Mouse (Mus musculus): Measurements from ENCODE around the gene Lemd1.

Gene Lemd1

GRCm38 (mm10) chr1:132287991-132288451 is 96.8 kb downstream of the Lemd1 start:
- in situ Hi-C loops (cut with MboI, MseI) = no loop called here

DNA sequence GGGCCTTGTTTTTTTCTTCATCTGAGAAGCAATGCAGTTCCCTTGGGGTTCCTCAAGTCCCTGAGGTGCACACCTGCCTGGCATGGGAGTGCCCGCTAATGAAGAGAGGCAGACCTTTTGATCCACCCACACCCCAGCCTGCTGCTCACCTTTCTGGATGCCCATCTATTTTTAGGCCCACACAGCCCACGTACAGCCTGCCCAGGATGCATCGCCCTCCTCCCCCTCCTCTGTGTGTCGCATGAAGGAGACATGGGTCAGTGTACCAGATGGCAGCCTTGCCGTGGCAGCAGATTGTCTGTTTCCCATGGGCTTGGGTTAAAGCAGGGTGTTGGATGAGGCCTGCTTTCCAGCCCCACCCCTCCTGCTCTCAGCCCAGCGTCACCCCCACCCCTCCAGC is 98.7 kb downstream of the Lemd1 start:
- in situ Hi-C loops (cut with MboI, MseI) = no loop called here

GRCm38 (mm10) chr1:132290921-132291675 is 99.9 kb downstream of the Lemd1 start:
- in situ Hi-C loops (cut with MboI, MseI) = no loop called here

DNA sequence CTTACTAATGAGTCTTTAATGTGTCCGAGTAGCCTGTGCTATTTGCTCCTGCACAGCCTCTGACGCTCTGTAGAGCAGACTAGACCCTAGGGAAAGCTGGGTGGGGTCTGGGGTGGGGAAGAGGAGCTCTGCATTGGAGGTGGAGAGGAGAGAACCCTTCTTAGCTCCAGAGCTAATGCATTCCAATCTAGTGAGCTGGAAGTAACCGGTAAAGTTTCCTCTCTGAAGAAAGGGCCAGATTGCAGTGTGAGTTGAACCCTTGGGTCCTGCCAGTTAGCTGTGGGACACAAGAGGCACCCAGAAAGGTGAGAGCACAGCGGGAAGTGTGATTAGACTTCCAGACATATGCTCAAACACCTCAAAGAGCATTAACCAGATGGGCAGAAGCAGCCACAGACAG is 100.5 kb downstream of the Lemd1 start:
- in situ Hi-C loops (cut with MboI, MseI) = no loop called here

DNA sequence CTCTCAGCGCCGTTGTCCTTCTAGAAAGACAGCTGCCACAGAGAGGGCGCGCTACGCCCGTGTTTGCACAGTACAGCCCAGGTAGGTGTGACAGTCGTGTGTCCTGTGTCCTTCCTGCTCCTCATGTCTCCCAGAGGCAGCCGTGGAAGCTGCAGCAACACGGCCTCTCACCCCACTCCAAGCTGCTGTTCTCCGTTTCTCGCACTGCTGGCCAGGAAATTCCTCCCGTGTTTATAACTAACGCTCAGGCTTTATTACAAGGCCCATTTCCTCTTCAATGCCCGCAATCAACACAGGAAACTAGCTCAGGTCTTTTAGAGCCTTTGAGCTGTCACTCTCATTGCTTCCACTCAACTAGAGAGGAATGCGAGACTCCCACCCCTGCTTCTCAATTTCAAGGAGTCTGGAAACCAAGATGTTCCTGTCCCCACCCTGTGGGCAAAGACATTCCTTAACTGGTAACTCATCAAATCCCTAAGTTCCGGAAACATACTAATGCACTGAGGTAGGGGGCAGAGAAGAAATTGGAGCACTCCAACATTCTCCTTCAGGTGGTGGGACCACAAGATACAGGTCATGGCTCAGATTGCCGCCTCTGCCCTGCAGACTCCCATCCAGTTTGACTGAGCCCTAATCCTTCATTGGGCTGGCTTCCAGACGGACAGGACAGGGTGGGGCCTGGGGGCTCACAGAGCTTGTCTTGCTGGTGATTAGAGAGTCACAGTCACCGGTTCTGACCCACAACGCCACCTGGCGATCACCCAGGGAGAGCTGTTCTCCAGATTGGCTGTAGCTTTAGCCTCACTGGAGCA is 101.3 kb downstream of the Lemd1 start:
- in situ Hi-C loops (cut with MboI, MseI) = no loop called here

DNA sequence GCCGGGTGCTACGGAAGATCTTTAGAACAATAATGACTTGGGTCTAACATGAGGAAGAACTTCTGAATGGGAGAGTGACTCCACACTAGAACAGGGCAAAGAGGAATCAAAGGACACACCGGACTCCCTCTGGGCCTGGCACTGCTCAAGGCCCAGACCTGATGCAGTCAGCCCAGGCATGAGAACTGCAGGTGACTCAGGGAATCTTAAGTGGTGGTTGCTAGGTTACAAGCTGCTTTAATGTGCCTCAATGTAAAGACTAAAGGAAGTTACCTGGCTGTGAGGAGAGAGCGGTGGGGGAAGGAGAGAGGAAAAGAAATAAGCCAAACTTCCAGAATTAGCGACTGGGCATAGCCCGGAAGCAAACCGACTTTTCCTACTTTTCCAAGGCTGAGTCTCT is 104.3 kb downstream of the Lemd1 start:
- in situ Hi-C loops (cut with MboI, MseI) = no loop called here

DNA sequence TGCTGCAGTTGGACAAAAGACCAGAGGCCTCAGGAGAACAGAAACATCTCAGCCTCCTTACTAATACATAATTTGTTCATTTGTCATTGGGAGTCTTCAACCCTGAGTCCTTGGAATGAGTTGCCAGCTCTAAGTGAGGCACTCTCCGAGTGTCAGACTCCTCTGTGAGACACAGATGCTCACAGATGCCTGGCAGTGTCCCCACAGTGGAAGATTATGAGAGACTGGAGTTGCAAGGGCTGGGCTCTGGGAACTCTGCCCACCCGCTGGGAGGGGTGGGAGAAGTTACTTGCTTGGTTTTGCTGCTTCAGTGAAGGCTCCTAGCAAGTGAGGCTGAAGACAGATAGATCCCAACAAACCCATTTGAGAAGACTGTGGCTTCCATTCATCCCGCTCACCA is 104.8 kb downstream of the Lemd1 start:
- in situ Hi-C loops (cut with MboI, MseI) = no loop called here

DNA sequence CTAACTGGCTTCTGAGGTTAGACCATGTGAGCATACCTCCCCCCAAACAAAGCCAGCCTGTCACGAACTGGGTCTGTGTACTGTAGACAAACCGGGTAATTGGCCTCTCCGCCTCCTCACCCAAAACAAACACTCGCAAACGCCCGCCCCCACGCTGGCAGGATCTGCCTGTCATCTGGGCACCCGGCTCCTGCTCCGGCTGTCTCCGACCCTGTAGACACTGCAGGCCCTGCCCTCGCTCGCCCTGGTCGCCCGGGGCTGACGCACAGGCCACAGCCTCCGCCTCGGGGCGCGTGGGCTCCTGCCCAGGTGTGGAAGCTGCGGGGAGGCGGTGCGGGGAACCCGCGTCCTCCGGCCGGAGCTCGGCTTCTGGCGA is 107.2 kb downstream of the Lemd1 start, which contains the start of gene Klhdc8a:
Klhdc8a (plus strand) TSS at position 202 of the 376 bp plus-strand sequence.
- in situ Hi-C loops (cut with MboI, MseI) = no loop called here

DNA sequence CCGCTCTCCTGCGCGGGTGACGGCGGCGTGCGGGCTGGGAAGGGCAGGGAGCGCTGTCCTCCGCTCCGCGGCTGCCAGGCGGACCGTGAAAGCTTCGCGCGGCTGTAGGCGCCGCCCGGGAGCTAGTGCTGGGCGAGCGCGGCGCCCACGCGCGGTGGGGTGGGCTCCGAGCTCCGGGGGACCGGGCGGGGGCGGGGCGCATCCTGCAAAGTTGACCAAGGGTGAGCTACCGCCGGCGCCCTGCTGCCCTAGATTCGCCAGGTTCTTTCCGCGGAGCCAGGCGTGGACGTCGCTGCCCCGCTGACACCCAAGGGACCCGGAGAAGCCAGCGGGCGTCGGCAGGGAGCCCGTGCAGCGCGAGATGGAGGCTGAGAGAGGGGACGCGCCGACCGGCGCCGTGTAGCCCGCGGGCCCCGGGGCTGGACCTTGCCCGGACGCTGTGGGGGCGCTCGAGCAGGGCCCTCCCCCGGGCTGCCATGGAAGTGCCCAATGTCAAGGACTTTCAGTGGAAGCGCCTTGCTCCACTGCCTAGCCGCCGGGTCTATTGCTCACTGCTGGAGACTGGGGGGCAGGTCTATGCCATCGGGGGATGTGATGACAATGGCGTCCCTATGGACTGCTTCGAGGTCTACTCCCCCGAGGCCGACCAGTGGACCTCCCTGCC is 107.7 kb downstream of the Lemd1 start:
- in situ Hi-C loops (cut with MboI, MseI) = no loop called here

GRCm38 (mm10) chr1:132299744-132300143 is 108.5 kb downstream of the Lemd1 start:
- in situ Hi-C loops (cut with MboI, MseI) = no loop called here

DNA sequence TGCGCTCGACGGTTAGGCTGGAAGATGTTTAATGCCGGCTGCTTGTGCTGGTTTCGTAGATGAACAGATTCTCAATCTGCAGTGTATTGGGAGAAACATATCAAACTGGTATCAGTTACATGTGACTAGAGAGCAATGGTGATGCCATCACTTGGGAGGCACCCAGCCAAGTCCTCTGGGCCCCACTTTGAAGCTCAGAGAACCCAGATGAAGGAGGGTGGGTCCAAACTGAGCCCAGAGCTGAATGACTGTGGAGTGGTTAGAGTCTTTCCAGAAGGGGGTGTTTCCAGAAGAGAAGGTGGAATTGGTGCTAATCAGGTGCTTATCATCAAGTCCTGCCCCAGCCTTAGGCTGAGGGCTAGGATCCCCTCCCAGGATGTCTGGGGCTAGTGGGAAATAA is 110.0 kb downstream of the Lemd1 start:
- in situ Hi-C loops (cut with MboI, MseI) = no loop called here

DNA sequence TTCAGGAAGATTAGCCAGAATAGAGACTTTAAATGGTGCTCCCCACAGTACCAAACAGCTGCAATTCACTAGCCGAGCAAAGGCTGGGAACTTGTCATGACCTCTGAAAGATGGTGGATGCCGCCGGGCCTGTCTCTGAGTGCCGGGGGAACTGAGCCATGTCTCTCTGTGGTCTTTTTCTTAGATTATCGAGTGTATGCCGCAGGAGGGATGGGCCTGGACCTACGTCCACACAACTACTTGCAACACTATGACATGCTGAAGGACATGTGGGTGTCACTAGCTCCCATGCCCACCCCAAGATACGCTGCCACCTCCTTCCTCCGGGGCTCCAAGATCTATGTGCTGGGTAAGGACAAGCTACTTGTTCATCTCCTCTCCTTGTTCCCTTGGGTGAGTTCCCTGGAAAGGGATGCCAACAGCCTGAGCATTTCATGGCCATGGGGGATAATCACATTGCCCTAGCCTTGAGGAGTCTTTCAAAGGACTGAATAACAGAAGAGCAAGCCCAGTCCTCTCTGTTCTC is 111.2 kb downstream of the Lemd1 start:
- in situ Hi-C loops (cut with MboI, MseI) = no loop called here

DNA sequence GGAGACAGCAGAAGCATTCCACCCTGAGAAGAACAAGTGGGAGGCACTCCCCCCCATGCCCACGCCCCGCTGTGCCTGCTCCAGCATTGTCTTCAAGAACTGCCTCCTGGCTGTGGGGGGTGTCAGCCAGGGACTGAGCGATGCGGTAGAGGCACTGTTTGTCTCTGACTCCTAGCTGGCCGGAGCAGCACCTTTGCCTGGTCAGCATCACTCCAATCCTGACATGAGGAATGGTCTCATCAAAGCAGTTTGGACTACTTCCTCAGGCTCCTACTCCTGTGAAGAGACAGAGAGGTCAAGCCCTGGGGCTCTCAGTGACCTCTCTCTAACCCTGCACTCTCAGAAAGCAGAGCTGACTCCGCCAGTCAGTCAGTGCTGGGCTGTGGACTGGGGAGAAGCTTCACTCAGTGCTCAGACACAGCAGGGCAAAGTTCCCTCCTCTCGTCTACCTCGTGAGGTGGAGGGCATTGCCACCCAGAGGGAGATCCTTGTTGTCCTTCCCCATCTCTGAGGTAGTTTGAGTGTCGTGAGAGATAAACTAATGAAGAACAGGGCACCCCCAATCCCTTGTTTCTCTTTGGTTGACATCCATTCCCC is 113.5 kb downstream of the Lemd1 start:
- in situ Hi-C loops (cut with MboI, MseI) = no loop called here

DNA sequence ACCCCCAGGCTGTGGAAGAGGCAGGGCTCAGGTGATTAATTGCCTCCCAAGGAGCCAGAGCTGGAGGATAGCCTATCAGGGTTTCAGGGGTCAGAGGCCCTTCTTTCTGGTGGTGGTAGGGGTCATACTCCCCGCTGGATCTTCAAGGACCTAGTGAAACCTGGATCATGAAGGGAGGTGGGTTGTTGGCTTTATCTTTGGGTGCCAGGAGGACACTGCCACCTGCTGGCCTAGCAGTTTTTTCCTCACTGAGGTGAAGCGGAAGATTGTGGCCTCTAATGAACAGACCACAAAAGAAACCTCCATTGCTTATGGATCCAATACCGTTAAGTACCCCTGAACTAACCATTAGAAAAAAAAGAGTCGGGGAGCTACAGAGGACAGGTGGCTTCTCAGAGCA is 114.9 kb downstream of the Lemd1 start:
- in situ Hi-C loops (cut with MboI, MseI) = no loop called here

DNA sequence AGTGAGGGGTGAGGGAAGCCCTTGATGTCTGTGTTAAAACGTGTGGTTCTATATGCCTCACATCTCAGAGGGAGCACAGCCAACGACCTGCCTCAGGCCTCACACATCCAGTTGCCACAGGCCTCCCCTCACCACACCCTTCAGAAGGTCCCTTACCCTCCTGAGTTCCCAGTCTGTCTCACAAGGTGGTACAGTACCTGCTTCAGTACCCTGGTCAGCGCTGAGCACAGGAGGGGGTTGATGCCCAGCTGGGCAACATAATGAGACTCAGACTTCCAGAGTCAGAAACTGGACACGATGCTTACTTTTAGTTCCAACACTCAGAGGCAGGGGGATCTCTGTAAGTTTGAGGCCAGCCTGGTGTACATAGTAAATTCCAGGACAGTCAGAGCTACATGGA is 115.6 kb downstream of the Lemd1 start:
- in situ Hi-C loops (cut with MboI, MseI) = no loop called here

- in situ Hi-C loops (cut with MboI, MseI) = no loop called here
Measured at GRCm38 (mm10) chr1:132307962-132308361, 116.7 kb downstream of the Lemd1 start.

- in situ Hi-C loops (cut with MboI, MseI) = no loop called here
Measured at GRCm38 (mm10) chr1:132308674-132309073, 117.4 kb downstream of the Lemd1 start.

Measured in regulatory T cell (primary cell).